Mouse (Mus musculus) MEL (cell line): ENCODE results near the gene Gxylt1. TPM values are rescaled to one million over a fixed set of nuclear protein-coding genes. Genes with fewer than 3 reads are reported as not detected.

ENCODE experiments used
- DNase-seq: peaks from one replicate; pipeline ENCODE4 v3.0.0; 2011; ENCODE audit warnings: low read depth, low spot score
- H3K27ac ChIP-seq: 2 replicates; pipeline ENCODE4 v1.5.1; 2012; ENCODE audit warnings: low read depth, mild to moderate bottlenecking, control low read depth, low read length, moderate library complexity; ENCODE audit not compliant: control insufficient read depth
- H3K27me3 ChIP-seq, 2 experiments: fragments of 150-350 bp in 1 of 2; sonication (generic) in 1 of 2; 2 replicates each; pipeline ENCODE4 v1.6.1; 2012; ENCODE audit warnings: low read length in 2 of 2, mild to moderate bottlenecking in 2 of 2, improper control_type of control experiment in 1 of 2, moderate library complexity in 1 of 2; ENCODE audit not compliant: insufficient read depth in 2 of 2, control insufficient read depth in 1 of 2
- H3K36me3 ChIP-seq, 2 experiments: 2 replicates each; pipeline ENCODE4 v1.6.1; 2012 to 2014; ENCODE audit warnings: low read length in 2 of 2, improper control_type of control experiment in 1 of 2, inconsistent platforms in 1 of 2, mild to moderate bottlenecking in 1 of 2; ENCODE audit not compliant: insufficient read depth in 2 of 2, control insufficient read depth in 1 of 2
- H3K4me1 ChIP-seq, 2 experiments: fragments of 150-350 bp in 1 of 2; sonication (generic) in 1 of 2; 2 replicates each; pipeline ENCODE4 v1.6.1; 2012; ENCODE audit warnings: low read length in 2 of 2, improper control_type of control experiment in 1 of 2, mild to moderate bottlenecking in 1 of 2; ENCODE audit not compliant: insufficient read depth in 2 of 2, control insufficient read depth in 1 of 2
- H3K4me3 ChIP-seq, 2 experiments: fragments of 150-350 bp in 1 of 2; sonication (generic) in 1 of 2; 2 replicates each; pipeline ENCODE4 v1.5.1; 2012; ENCODE audit warnings: low read depth in 2 of 2, low read length in 2 of 2, mild to moderate bottlenecking in 2 of 2, moderate library complexity in 2 of 2, control low read depth in 1 of 2, improper control_type of control experiment in 1 of 2; ENCODE audit not compliant: control insufficient read depth in 1 of 2, insufficient read depth in 1 of 2
- H3K79me2 ChIP-seq: 2 replicates; pipeline ENCODE4 v1.6.1; 2012; ENCODE audit warnings: mild to moderate bottlenecking, low read length, moderate library complexity; ENCODE audit not compliant: control insufficient read depth, poor library complexity, insufficient read depth
- H3K9ac ChIP-seq: 2 replicates; pipeline ENCODE4 v1.6.1; 2012; ENCODE audit warnings: low read depth, mild to moderate bottlenecking, control low read depth, low read length, moderate library complexity; ENCODE audit not compliant: control insufficient read depth, poor library complexity, severe bottlenecking
- H3K9me3 ChIP-seq: fragments of 150-350 bp; sonication (generic); replicated peaks from 2 replicates; pipeline ENCODE4 v1.6.1; 2012; ENCODE audit warnings: mild to moderate bottlenecking, low read length, improper control_type of control experiment, moderate library complexity; ENCODE audit not compliant: insufficient read depth
- CHD1 ChIP-seq: IDR thresholded peaks from 2 replicates; pipeline ENCODE4 v1.6.1; 2012; ENCODE audit warnings: low read depth, mild to moderate bottlenecking, inconsistent platforms, low read length, improper control_type of control experiment
- CTCF ChIP-seq, 3 experiments: IDR thresholded peaks in 2 of 3; conservative IDR thresholded peaks in 1 of 3; 2 replicates each; pipeline ENCODE4 v1.5.1; 2011 to 2012; ENCODE audit warnings: low read length in 3 of 3, low read depth in 2 of 3, mild to moderate bottlenecking in 2 of 3, improper control_type of control experiment in 1 of 3, inconsistent platforms in 1 of 3, mixed read lengths in 1 of 3, moderate library complexity in 1 of 3; ENCODE audit not compliant: control insufficient read depth in 1 of 3, insufficient read depth in 1 of 3, poor library complexity in 1 of 3, severe bottlenecking in 1 of 3
- E2F4 ChIP-seq: IDR thresholded peaks from 2 replicates; pipeline ENCODE4 v1.6.1; 2011; ENCODE audit warnings: low read depth, low read length, improper control_type of control experiment, borderline replicate concordance
- ELF1 ChIP-seq: IDR thresholded peaks from 2 replicates; pipeline ENCODE4 v1.6.1; 2014; ENCODE audit warnings: low read depth, mild to moderate bottlenecking, inconsistent platforms, low read length, improper control_type of control experiment, moderate library complexity
- HCFC1 ChIP-seq: IDR thresholded peaks from 2 replicates; pipeline ENCODE4 v1.6.1; 2012; ENCODE audit warnings: low read depth, mild to moderate bottlenecking, inconsistent platforms, low read length, improper control_type of control experiment, moderate library complexity
- JUND ChIP-seq: IDR thresholded peaks from 2 replicates; pipeline ENCODE4 v1.6.1; 2011; ENCODE audit warnings: low read depth, mild to moderate bottlenecking, improper control_type of control experiment, low read length
- MAFK ChIP-seq: IDR thresholded peaks from 2 replicates; pipeline ENCODE4 v1.6.1; 2011; ENCODE audit warnings: low read depth, mild to moderate bottlenecking, low read length, improper control_type of control experiment, borderline replicate concordance
- MAZ ChIP-seq: IDR thresholded peaks from 2 replicates; pipeline ENCODE4 v1.6.1; 2012; ENCODE audit warnings: low read depth, mild to moderate bottlenecking, inconsistent platforms, low read length, improper control_type of control experiment
- MEF2A ChIP-seq: IDR thresholded peaks from 2 replicates; pipeline ENCODE4 v1.6.1; 2014; ENCODE audit warnings: low read depth, mild to moderate bottlenecking, inconsistent platforms, low read length, improper control_type of control experiment; ENCODE audit not compliant: poor library complexity, insufficient replicate concordance, severe bottlenecking; ENCODE audit errors: extremely low read depth
- MYB ChIP-seq: IDR thresholded peaks from 2 replicates; pipeline ENCODE4 v1.6.1; 2011; ENCODE audit warnings: mild to moderate bottlenecking, low read depth, low read length, improper control_type of control experiment
- MYC ChIP-seq: IDR thresholded peaks from 2 replicates; pipeline ENCODE4 v1.6.1; 2011; ENCODE audit warnings: low read depth, mild to moderate bottlenecking, low read length, improper control_type of control experiment, moderate library complexity
- NELFE ChIP-seq: IDR thresholded peaks from 2 replicates; pipeline ENCODE4 v1.6.1; 2011; ENCODE audit warnings: low read depth, low read length, improper control_type of control experiment
- POLR2AphosphoS2 ChIP-seq: IDR thresholded peaks from 2 replicates; pipeline ENCODE4 v1.6.1; 2011; ENCODE audit warnings: low read length, improper control_type of control experiment
- POLR2AphosphoS5 ChIP-seq: IDR thresholded peaks from 2 replicates; pipeline ENCODE4 v1.6.1; 2012; ENCODE audit warnings: low read depth, borderline replicate concordance, mild to moderate bottlenecking, inconsistent platforms, low read length, moderate library complexity, mixed read lengths
- RAD21 ChIP-seq: IDR thresholded peaks from 2 replicates; pipeline ENCODE4 v1.6.1; 2011; ENCODE audit warnings: mild to moderate bottlenecking, low read depth, low read length, improper control_type of control experiment
- SIN3A ChIP-seq: IDR thresholded peaks from 2 replicates; pipeline ENCODE4 v1.6.1; 2012; ENCODE audit warnings: low read length, improper control_type of control experiment, inconsistent platforms
- TAL1 ChIP-seq: IDR thresholded peaks from 2 replicates; pipeline ENCODE4 v1.6.1; 2012; ENCODE audit warnings: mild to moderate bottlenecking, inconsistent platforms, low read length, moderate library complexity, mixed read lengths
- TBP ChIP-seq: IDR thresholded peaks from 2 replicates; pipeline ENCODE4 v1.8.0; 2011; ENCODE audit warnings: low read depth, low read length, improper control_type of control experiment
- USF2 ChIP-seq, 2 experiments: IDR thresholded peaks; 2 replicates each; pipeline ENCODE4 v1.6.1; 2011 to 2012; ENCODE audit warnings: improper control_type of control experiment in 2 of 2, low read length in 2 of 2, borderline replicate concordance in 1 of 2, inconsistent platforms in 1 of 2, low read depth in 1 of 2, mild to moderate bottlenecking in 1 of 2; ENCODE audit not compliant: insufficient read depth in 1 of 2
- ZC3H11A ChIP-seq: IDR thresholded peaks from 2 replicates; pipeline ENCODE4 v1.6.1; 2012; ENCODE audit warnings: low read depth, mild to moderate bottlenecking, inconsistent platforms, low read length, improper control_type of control experiment
- ZMIZ1 ChIP-seq: IDR thresholded peaks from 2 replicates; pipeline ENCODE4 v1.6.1; 2012; ENCODE audit warnings: low read depth, mild to moderate bottlenecking, inconsistent platforms, low read length, improper control_type of control experiment, moderate library complexity
- ZNF384 ChIP-seq: IDR thresholded peaks from 2 replicates; pipeline ENCODE4 v1.6.1; 2012; ENCODE audit warnings: low read depth, mild to moderate bottlenecking, inconsistent platforms, low read length, improper control_type of control experiment
- polyA plus RNA-seq, 2 experiments: library from polyadenylated mRNA; stranded (reverse) in 1 of 2; unstranded in 1 of 2; fragments of >175 nt in 1 of 2; fragments of >200 nt in 1 of 2; gene quantifications; 2 replicates each; pipeline versions ENCODE4 v1.2.1 to v1.2.4; 2012; ENCODE audit warnings: low replicate concordance in 2 of 2, low read depth in 1 of 2; ENCODE audit not compliant: insufficient read length in 2 of 2, insufficient read depth in 1 of 2, missing spikeins in 1 of 2
- total RNA-seq: library from RNA; depleted of rRNA; stranded (reverse); fragments of 300-350 nt; gene quantifications from 2 replicates; pipeline ENCODE4 v1.2.3, GENCODE M21; 2012

The Gxylt1 gene
- total and polyA plus RNA-seq, 3 experiments, result 5.3 to 48.9 (median 9.9) TPM

- Histone ChIP-seq H3K4me1 (peaks cover 8 to 29% of the 10 kb centered on the region in 2 experiments), H3K27me3 (no peaks in the 10 kb centered on the region), H3K79me2 (peaks cover 39% of the 10 kb centered on the region), H3K9me3 (no peaks in the 10 kb centered on the region), H3K27ac (no peak overlapping the region), H3K36me3 (peaks cover 0 to 24% of the 10 kb centered on the region in 2 experiments; a peak in 3 of 4 replicates), H3K9ac (no peak overlapping the region), H3K4me3 (no peak overlapping the region)
- TF ChIP-seq MYB (no peak), MEF2A (no peak)
- peak; percentile 69 for DNase-seq
Measured at GRCm38 (mm10) chr15:93270289-93270855, 4.6 kb downstream of the Gxylt1 start.

- H3K9me3 ChIP-seq, result no peaks in the 10 kb centered on the region
- no peak overlapping the region for H3K9ac ChIP-seq
- H3K4me1 ChIP-seq, result peaks cover 8 to 29% of the 10 kb centered on the region in 2 experiments
- H3K27ac ChIP-seq, result no peak overlapping the region
- peaks cover 35% of the 10 kb centered on the region for H3K79me2 ChIP-seq
- no peak overlapping the region for H3K4me3 ChIP-seq
- TF ChIP-seq CHD1 (no peak), ZMIZ1 (no peak), TBP (no peak), ELF1 (no peak), MYC (no peak), JUND (no peak), E2F4 (no peak), USF2 (IDR thresholded peaks at IDR 0.05; ENCODE audit: borderline replicate concordance in 1 of 2, insufficient read depth in 1 of 2, low read depth in 1 of 2, low read length in 2 of 2) (no peak), SIN3A (no peak), POLR2AphosphoS2 (no peak), ZNF384 (no peak), HCFC1 (no peak), TAL1 (no peak), NELFE (no peak), ZC3H11A (no peak), CTCF (IDR thresholded peaks at IDR 0.05 in 2 of 3, conservative IDR thresholded peaks at IDR 0.05 in 1 of 3; ENCODE audit: control insufficient read depth in 1 of 3, insufficient read depth in 1 of 3, low read depth in 2 of 3, low read length in 3 of 3, poor library complexity in 1 of 3, severe bottlenecking in 1 of 3) (no peak), MAZ (no peak), RAD21 (no peak), POLR2AphosphoS5 (no peak), MAFK (no peak)
- no peak for DNase-seq
- H3K27me3 ChIP-seq, result no peaks in the 10 kb centered on the region
- H3K36me3 ChIP-seq, result peaks cover 0 to 24% of the 10 kb centered on the region in 2 experiments; a peak in 3 of 4 replicates
Measured at GRCm38 (mm10) chr15:93269572-93269971, 5.4 kb downstream of the Gxylt1 start.
